Mouse (Mus musculus) midbrain, embryonic 16.5 days (tissue): ENCODE measurements around the gene Shisa5. TPM values are rescaled to one million over a fixed set of nuclear protein-coding genes. Genes with fewer than 3 reads are reported as not detected.
A peak's percentile ranks its signal among the peaks of the same experiment; 100 is the strongest.

Source experiments
- ATAC-seq: fragments of 200-750 bp; cut with Nextera tagmentation; 2 replicates; pipeline ENCODE4 v1.8.0; 2017; ENCODE audit warnings: moderate TSS enrichment
- H3K27ac ChIP-seq: fragments of 300-500 bp; sonication (generic); 2 replicates; pipeline ENCODE4 v1.5.1; 2014; ENCODE audit warnings: mild to moderate bottlenecking, low read length, mixed read lengths
- H3K27me3 ChIP-seq: fragments of 300-500 bp; sonication (generic); 2 replicates; pipeline ENCODE4 v1.6.1; 2014; ENCODE audit warnings: low read depth, low read length, mixed read lengths; ENCODE audit not compliant: control insufficient read depth, insufficient read depth
- H3K36me3 ChIP-seq: fragments of 300-500 bp; sonication (generic); 2 replicates; pipeline ENCODE4 v1.6.1; 2014; ENCODE audit warnings: mild to moderate bottlenecking, low read length, moderate library complexity, mixed read lengths; ENCODE audit not compliant: control insufficient read depth, insufficient read depth
- H3K4me1 ChIP-seq: fragments of 300-500 bp; sonication (generic); 2 replicates; pipeline ENCODE4 v1.6.1; 2014; ENCODE audit warnings: mild to moderate bottlenecking, low read length, mixed read lengths; ENCODE audit not compliant: control insufficient read depth, insufficient read depth
- H3K4me2 ChIP-seq: fragments of 300-500 bp; sonication (generic); 2 replicates; pipeline ENCODE4 v1.6.1; 2014; ENCODE audit warnings: mild to moderate bottlenecking, low read length, mixed read lengths
- H3K4me3 ChIP-seq: fragments of 300-500 bp; sonication (generic); 2 replicates; pipeline ENCODE4 v1.5.1; 2014; ENCODE audit warnings: low read depth, mild to moderate bottlenecking, low read length, moderate library complexity, mixed read lengths
- H3K9ac ChIP-seq: fragments of 300-500 bp; sonication (generic); 2 replicates; pipeline ENCODE4 v1.6.1; 2014; ENCODE audit warnings: low read depth, low read length, mixed read lengths
- H3K9me3 ChIP-seq: fragments of 300-500 bp; sonication (generic); replicated peaks from 2 replicates; pipeline ENCODE4 v1.6.1; 2014; ENCODE audit warnings: mild to moderate bottlenecking, low read length, mixed read lengths; ENCODE audit not compliant: control insufficient read depth, poor library complexity, severe bottlenecking
- WGBS: fragments of 180-500 bp; shearing (Covaris S2); extraction: QIAGEN DNeasy Blood & Tissue Kit; methylation state at CpG from one replicate; pipeline ENCODE4 v1.1.7; 2014; 5-methylcytosine and 5-hydroxymethylcytosine counted together
- polyA plus RNA-seq: library from polyadenylated mRNA; unstranded; fragments of >200 nt; fragmentation: Nextera tagmentation; extraction: Ambion mirVana; gene quantifications from 2 replicates; pipeline ENCODE4 v1.2.1, GENCODE M21; 2015

Shisa5 gene
- 60.1 and 68.9 TPM in 2 replicates for polyA plus RNA-seq

DNA sequence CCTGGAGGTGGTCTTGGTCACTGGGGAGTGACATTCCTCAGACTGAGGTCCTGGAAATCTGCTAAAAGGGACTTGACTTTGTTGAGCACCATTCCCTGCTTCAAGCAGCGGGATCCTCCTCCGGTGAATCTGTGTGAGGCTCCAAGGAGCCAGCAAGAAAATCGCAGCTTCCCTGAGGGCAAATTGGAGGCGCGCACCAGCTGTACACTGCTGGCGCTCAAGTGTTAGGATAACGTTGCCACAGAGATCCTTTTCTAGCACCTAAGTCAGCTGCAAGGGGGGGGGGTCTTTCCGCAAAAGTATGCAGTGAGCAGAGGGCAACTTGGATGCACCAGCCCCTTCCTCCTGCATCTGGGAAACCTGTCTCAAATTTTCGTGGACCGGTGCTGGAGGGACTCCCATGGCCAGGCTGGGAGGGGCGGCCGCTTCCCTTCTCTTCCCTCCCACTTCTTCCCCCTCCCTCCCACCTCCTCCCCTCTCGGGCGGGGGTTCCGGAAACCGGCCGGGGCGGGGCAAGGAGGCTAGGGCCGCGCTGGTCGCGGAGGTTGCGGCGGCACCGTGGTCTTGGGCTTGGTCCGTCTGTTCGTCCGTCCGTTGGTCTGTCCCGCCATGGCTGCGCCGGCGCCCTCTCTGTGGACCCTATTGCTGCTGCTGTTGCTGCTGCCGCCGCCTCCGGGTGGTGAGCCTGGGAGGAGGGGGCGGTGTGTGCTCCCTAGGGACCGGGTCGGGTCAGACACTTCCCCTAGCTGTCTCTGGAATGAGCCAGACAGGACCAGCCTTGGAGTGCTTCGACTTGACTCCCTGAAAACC, at the start of gene Shisa5:
Gene Shisa5 (plus strand): TSS at position 480 of the 810 bp plus-strand sequence.
- Histone ChIP-seq H3K9ac (peak within 1 kb of the TSS; percentile 68), H3K4me3 (peak within 1 kb of the TSS; percentile 56), H3K27me3 (no peaks in the 10 kb centered on the region), H3K36me3 (no peaks in the 10 kb centered on the region), H3K9me3 (no peaks in the 10 kb centered on the region), H3K27ac (no peak within 1 kb of the TSS), H3K4me2 (peak within 1 kb of the TSS; percentile 84), H3K4me1 (0 out of 2 replicates have a peak, but pooled peaks cover 6% of the 10 kb centered on the region)
- ATAC-seq, result peak; percentile 82
- under 1% methylated on average over 24 of the region's 40 CpGs for WGBS

DNA sequence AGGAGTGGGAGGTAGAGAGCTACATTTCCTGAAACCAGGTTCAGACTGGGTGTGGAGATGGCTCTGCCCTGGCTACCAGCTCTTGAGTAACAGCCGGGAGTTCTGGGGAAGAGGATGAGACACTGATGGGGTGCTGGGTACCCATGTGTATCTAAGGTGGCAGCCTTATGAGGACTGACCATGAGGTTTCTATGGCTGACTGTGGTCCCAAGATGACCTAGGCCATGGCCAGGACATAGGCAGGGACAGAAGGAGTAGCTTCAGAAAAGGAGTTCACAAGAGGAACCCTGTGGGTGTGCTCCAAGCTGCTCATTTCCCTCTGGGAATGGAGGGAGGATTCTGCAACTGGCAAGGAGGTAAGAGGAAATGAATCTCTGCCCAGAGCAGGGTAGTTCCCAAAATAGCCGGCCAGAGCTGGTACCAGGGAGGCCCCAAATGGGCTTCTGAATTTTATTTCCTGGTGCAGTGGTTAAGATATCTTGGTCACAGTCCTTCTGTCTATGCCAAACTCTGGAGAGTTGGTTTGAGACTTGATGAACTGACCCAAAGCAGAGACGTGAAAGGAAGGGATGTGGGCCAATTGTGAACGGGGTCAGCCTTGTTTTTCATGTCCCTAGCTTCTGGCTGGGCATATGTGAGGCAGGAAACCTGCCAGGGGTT, 48.4 kb upstream of the Shisa5 start:
- Histone ChIP-seq H3K9me3 (no peaks in the 10 kb centered on the region), H3K27me3 (no peaks in the 10 kb centered on the region), H3K36me3 (no peaks in the 10 kb centered on the region), H3K4me1 (peaks cover 16% of the 10 kb centered on the region), H3K4me2 (no peak overlapping the region), H3K9ac (no peak overlapping the region), H3K4me3 (no peak overlapping the region), H3K27ac (no peak overlapping the region)
- ATAC-seq, result no peak
- 81% methylated on average over 4 of the region's 4 CpGs for WGBS

GRCm38 (mm10) chr9:108990462-108990820, 47.9 kb upstream of the Shisa5 start:
- H3K4me3 ChIP-seq, result no peak overlapping the region
- H3K36me3 ChIP-seq, result no peaks in the 10 kb centered on the region
- no peaks in the 10 kb centered on the region for H3K27me3 ChIP-seq
- peaks cover 16% of the 10 kb centered on the region for H3K4me1 ChIP-seq
- no peak overlapping the region for H3K9ac ChIP-seq
- H3K9me3 ChIP-seq, result no peaks in the 10 kb centered on the region
- ATAC-seq, result no peak
- WGBS, result 81% methylated on average over 7 of the region's 7 CpGs
- no peak overlapping the region for H3K4me2 ChIP-seq
- no peak overlapping the region for H3K27ac ChIP-seq

GRCm38 (mm10) chr9:108991428-108992084, 46.8 kb upstream of the Shisa5 start, which contains the start of gene Pfkfb4:
TSS of gene Pfkfb4 (plus strand) at chr9:108991778.
- Histone ChIP-seq H3K4me2 (peak within 1 kb of the TSS; percentile 62), H3K4me3 (peak within 1 kb of the TSS; percentile 77), H3K27ac (peak within 1 kb of the TSS; percentile 77), H3K9ac (peak within 1 kb of the TSS; percentile 86), H3K36me3 (no peaks in the 10 kb centered on the region), H3K9me3 (no peaks in the 10 kb centered on the region), H3K4me1 (peaks cover 16% of the 10 kb centered on the region), H3K27me3 (no peaks in the 10 kb centered on the region)
- WGBS, result 1% methylated on average over 31 of the region's 31 CpGs
- peak; percentile 96 for ATAC-seq

GRCm38 (mm10) chr9:108992085-108992469, 46.3 kb upstream of the Shisa5 start:
- H3K27ac ChIP-seq, result peak overlapping the region; percentile 72
- ATAC-seq, result no peak; the same call in 1 of the 2 replicates
- WGBS, result 10% methylated on average over 18 of the region's 18 CpGs

GRCm38 (mm10) chr9:108992620-108993361, 45.6 kb upstream of the Shisa5 start:
- H3K9ac ChIP-seq, result peak overlapping the region; percentile 86; the same call in 1 of the 2 replicates
- 86% methylated on average over 9 of the region's 9 CpGs for WGBS

More at GRCm38 (mm10) chr9:108992085-108992469, 46.3 kb upstream of the Shisa5 start:
- no peaks in the 10 kb centered on the region for H3K27me3 ChIP-seq
- H3K9ac ChIP-seq, result peak overlapping the region; percentile 86
- peak overlapping the region; percentile 77 for H3K4me3 ChIP-seq
- H3K36me3 ChIP-seq, result no peaks in the 10 kb centered on the region
- H3K4me1 ChIP-seq, result peaks cover 16% of the 10 kb centered on the region
- H3K9me3 ChIP-seq, result no peaks in the 10 kb centered on the region
- H3K4me2 ChIP-seq, result peak overlapping the region; percentile 62

DNA sequence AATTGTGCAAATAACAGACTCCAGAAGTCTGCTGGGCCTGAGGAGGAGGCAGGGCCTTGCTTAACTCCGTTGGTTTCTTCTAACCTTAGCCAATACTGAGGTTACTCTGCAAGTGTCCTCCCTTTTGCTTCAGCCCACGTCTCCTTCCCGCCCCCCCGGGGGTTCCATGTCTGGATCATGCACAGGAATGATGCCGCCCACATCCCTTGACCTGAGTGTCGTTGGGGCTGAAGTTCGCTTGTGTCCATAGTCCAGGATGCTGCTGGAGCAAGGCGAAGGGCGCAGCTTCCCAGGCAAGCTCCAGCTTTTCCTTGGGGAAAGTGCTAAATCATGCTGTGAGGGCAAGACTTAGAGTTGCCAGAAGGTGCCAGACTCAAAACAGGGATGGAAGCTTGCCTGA, 42.0 kb upstream of the Shisa5 start:
- WGBS, result 79% methylated on average over 9 of the region's 9 CpGs
- H3K27ac ChIP-seq, result no peak overlapping the region
- H3K9me3 ChIP-seq, result no peaks in the 10 kb centered on the region
- H3K9ac ChIP-seq, result no peak overlapping the region
- ATAC-seq, result no peak
- H3K4me1 ChIP-seq, result peaks cover 12% of the 10 kb centered on the region
- H3K27me3 ChIP-seq, result no peaks in the 10 kb centered on the region
- H3K4me2 ChIP-seq, result no peak overlapping the region
- no peak overlapping the region for H3K4me3 ChIP-seq
- no peaks in the 10 kb centered on the region for H3K36me3 ChIP-seq

More at GRCm38 (mm10) chr9:108992620-108993361, 45.6 kb upstream of the Shisa5 start:
- no peak overlapping the region for H3K27ac ChIP-seq
- no peaks in the 10 kb centered on the region for H3K36me3 ChIP-seq
- no peaks in the 10 kb centered on the region for H3K27me3 ChIP-seq
- H3K4me2 ChIP-seq, result peak overlapping the region; percentile 62
- H3K4me1 ChIP-seq, result peaks cover 16% of the 10 kb centered on the region
- peak overlapping the region; percentile 77 for H3K4me3 ChIP-seq
- no peaks in the 10 kb centered on the region for H3K9me3 ChIP-seq
- no peak for ATAC-seq
